Mouse (Mus musculus): Measurements from ENCODE around the gene Tmem273. TPM values are rescaled to one million over a fixed set of nuclear protein-coding genes. Genes with fewer than 3 reads are reported as not detected.

Gene Tmem273
- total RNA-seq, 1 experiment from 2014 or later: 4.4 TPM

- DNase-seq: no peak
These were observed 26.7 kb downstream of the Tmem273 start for GRCm38 (mm10) chr14:32812429-32812828.

DNA sequence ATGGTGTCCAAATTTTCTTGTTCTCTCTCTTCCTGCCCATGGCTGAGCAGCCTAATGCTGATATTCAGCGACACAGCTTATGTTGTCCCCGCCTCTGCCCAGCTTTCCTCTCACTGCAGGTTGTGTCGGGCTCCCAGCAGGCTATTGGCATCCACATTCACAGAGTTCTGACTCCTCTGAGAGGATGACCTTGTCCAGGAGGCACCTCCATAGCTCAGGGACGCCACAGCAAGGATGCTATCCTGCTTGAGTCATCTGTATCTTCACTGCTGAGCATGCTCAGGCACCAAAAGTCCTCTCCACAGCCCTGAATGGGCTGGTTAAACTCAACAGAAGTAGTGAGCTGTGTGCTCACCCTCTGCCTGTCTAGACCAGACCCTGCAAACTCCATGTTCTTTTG, 29.2 kb downstream of the Tmem273 start:
- no peak for DNase-seq

DNA sequence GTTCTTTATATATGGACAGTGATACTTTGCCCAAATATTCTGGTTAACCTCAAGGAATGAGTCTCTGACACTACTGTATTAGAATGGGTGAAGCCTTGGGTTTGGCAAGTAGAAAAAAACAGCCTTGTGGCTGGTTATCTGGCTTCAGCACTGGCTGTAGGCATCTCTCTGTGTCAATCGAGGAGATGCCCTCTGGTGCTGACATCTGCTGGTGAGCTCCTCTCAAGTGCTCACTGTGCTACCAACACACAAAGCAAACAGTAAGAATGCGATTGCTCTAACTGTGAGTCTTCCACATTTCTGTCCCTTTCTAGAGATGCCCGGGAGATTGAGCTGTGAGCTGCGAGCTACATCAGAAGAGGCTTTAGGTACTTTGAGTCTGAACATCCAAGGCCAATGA, 30.8 kb downstream of the Tmem273 start:
- DNase-seq: no peak

- DNase-seq: peak; percentile 73
These were observed 31.5 kb downstream of the Tmem273 start for GRCm38 (mm10) chr14:32817258-32817657.

- DNase-seq: no peak
These were observed 33.5 kb downstream of the Tmem273 start for GRCm38 (mm10) chr14:32819297-32819696.

DNA sequence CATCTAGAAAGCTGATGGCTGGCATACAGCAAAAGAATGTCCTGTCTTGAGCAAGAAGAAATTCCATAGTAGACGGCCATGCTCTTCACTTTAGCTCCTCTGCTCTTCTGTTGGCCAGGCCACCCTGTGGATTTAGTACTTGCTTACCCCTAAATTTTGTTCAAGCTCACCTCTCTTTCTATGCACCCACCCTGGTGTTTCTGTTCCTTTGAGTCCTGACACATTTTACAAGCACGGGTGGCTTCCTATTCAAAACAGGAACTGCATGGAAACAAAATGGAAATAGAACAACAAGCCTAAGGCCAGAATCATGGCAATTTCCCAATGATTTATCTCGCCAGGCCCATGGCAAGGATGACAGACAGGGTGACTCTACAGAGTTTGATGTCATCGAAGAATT, 37.0 kb downstream of the Tmem273 start:
- DNase-seq: no peak

DNA sequence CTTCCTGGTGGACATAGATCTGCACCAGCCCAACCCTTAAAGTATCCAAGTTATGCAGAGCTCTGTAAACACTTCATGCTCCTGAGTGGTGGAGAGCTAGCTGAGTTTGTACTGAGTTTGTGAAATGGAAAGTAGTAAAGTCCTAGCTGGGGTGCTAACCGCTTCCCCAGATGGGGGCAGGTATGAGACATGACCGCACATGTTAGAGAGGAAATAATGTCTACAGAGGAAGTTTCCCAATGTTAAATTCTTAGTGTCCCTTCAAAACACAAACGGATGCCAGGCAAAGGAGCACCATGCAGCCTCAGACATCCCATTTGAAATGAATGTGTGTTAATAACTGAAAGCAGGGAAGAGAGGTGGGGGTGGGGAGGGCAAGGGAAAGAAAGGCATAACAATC, 38.1 kb downstream of the Tmem273 start:
- DNase-seq: no peak

DNA sequence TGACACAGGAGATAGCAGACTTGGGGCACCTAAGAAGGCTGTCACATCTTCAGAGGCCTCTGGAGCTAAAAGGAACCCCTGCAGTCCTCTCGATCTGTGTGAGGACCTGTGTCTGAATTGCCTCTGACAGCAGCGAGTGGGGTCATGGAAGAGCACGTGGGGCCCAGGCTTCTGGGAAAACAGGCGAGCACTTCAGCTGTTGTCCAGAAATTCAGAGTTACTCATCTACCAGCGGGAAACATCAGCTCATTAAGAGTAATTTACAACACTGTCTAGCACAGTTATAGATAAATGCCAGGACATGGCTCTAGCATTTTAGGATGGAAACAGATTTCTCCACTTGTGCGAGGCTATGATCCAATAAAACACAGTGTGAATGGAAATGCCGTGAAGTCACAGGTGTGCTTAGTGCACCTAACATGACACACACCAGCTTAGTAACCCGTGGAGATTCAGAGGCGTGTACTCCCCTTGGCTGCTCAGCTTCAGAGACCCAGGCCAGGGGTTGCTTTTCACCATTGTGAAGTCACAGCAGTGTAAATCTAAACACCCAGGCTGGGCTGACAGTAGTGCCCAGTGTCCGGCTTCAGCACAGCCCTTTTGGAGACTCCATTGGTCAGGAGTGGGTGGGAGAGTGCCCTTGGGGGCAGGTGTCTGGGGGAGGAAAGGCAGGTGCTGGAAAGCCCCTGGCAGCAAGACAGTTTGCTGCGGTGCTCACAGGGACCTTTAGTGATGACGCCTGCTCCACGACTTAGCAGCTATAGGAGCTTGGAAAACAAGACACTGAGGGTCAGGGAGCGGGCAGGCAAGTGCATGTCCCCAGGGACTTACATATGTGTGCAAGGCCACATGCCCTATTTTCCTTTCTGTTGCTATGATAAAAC, 38.7 kb downstream of the Tmem273 start:
- no peak for DNase-seq

- peak; percentile 31 for DNase-seq
These were observed 39.8 kb downstream of the Tmem273 start for GRCm38 (mm10) chr14:32825426-32826032.

DNA sequence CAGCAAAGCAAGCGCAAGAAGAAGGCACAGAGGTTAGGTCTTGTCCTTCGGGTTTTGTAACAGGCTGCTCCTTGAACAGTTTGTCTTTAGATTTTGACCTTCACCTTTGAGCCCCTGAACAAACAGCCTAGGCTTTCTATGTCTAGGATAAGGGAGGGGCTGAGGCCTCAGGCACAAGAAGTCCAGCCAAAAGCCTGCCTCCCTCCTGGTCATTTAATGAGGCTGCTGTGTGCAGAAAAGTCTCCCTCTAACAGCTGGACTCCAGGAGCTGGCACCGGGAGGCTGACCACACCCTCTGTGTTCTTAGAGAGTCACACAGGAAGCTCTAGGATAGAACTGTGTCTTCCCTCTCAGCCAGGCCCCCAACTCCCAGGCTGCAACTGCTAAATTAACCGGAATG, 41.4 kb downstream of the Tmem273 start:
- DNase-seq: no peak

- DNase-seq: no peak
These were observed 42.4 kb downstream of the Tmem273 start for GRCm38 (mm10) chr14:32827994-32828650.

- no peak for DNase-seq
These were observed 48.1 kb downstream of the Tmem273 start, which contains the start of gene Fam170b for GRCm38 (mm10) chr14:32833847-32834246. Fam170b (plus strand) TSS chr14:32833962.

DNA sequence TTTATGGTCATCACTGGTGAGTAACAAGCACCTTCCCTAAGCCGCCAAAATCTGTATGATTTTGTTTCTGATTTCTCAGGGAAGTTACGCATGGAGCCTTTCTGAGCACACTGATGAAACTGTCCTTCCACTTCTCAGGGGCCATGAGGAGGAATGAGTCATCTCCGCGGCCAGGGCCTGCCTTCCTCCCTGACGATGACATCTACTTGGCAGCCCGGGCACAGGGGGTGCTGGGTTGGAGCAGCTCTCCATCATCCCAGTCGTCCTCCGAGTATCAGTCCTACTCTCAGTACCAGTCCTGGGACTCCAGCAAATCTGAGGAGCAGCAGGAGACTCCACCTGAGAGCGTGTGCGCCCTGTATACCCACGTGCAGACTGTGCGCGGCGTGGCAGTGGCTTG, 49.4 kb downstream of the Tmem273 start:
- DNase-seq: peak; percentile 62

GRCm38 (mm10) chr14:32835596-32835995, 49.8 kb downstream of the Tmem273 start:
- DNase-seq: peak; percentile 30

DNA sequence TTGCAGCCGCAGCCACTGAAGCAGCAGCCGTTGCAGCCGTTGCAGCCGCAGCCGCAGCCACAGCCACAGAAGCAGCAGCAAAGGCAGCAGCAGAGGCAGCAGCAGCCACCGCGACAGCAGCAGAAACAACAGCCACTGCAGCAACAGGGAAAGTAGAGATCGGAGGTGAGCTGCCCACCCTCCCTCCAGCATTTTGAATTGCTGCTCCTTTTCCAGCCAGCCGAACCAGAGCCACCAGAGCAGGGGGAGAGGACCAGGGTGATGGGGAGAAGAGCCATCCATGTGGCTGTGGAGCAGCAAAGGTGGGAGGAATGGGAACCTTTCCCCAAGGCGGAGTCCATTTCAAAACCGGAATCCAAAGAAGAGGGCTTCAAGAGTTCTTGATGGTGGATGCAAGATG, 50.4 kb downstream of the Tmem273 start:
- no peak for DNase-seq

- no peak for DNase-seq
These were observed 56.3 kb downstream of the Tmem273 start for GRCm38 (mm10) chr14:32842052-32842451.

- no peak for DNase-seq
These were observed 68.3 kb downstream of the Tmem273 start for GRCm38 (mm10) chr14:32854059-32854458.

GRCm38 (mm10) chr14:32856246-32856645, 70.5 kb downstream of the Tmem273 start:
- no peak for DNase-seq

GRCm38 (mm10) chr14:32856681-32857328, 71.0 kb downstream of the Tmem273 start, which contains the start of gene Vstm4:
Vstm4 (plus strand) TSS chr14:32856756.
- peak; percentile 79 for DNase-seq

GRCm38 (mm10) chr14:32858361-32858760, 72.6 kb downstream of the Tmem273 start:
- DNase-seq: no peak

GRCm38 (mm10) chr14:32858941-32859510, 73.3 kb downstream of the Tmem273 start:
- DNase-seq: no peak

Measured in adrenal gland, postnatal 25 days (tissue).